Mouse (Mus musculus): ENCODE data around the gene Dnah7c.
"Not testable (repeated sequence)": the region's sequence is repeated elsewhere in the genome, so short reads cannot be mapped to it uniquely, and the experiment has no call there.

Dnah7c gene

GRCm38 (mm10) chr1:46725719-46726118, 300.3 kb downstream of the Dnah7c start:
- not testable (repeated sequence) for ATAC-seq (ENCODE audit: insufficient number of reproducible peaks, low FRiP score, low TSS enrichment)

GRCm38 (mm10) chr1:46729731-46730130, 304.3 kb downstream of the Dnah7c start:
- not testable (repeated sequence) for ATAC-seq (ENCODE audit: insufficient number of reproducible peaks, low FRiP score, low TSS enrichment)

- not testable (repeated sequence) for ATAC-seq (ENCODE audit: insufficient number of reproducible peaks, low FRiP score, low TSS enrichment)
Measured at GRCm38 (mm10) chr1:46733405-46734106, 308.2 kb downstream of the Dnah7c start.

- not testable (repeated sequence) for ATAC-seq (ENCODE audit: insufficient number of reproducible peaks, low FRiP score, low TSS enrichment)
Measured at GRCm38 (mm10) chr1:46734455-46734854, 309.1 kb downstream of the Dnah7c start.

GRCm38 (mm10) chr1:46764600-46764999, 339.2 kb downstream of the Dnah7c start:
- not testable (repeated sequence) for ATAC-seq (ENCODE audit: insufficient number of reproducible peaks, low FRiP score, low TSS enrichment)

- ATAC-seq (ENCODE audit: insufficient number of reproducible peaks, low FRiP score, low TSS enrichment): not testable (repeated sequence)
Measured at GRCm38 (mm10) chr1:46769318-46769717, 343.9 kb downstream of the Dnah7c start.

- ATAC-seq (ENCODE audit: insufficient number of reproducible peaks, low FRiP score, low TSS enrichment): not testable (repeated sequence)
Measured at GRCm38 (mm10) chr1:46770077-46770695, 344.8 kb downstream of the Dnah7c start.

GRCm38 (mm10) chr1:46782227-46782626, 356.8 kb downstream of the Dnah7c start:
- ATAC-seq (ENCODE audit: insufficient number of reproducible peaks, low FRiP score, low TSS enrichment): not testable (repeated sequence)

GRCm38 (mm10) chr1:46805074-46805473, 379.7 kb downstream of the Dnah7c start:
- no peak for ATAC-seq (ENCODE audit: insufficient number of reproducible peaks, low FRiP score, low TSS enrichment)

GRCm38 (mm10) chr1:46808630-46809029, 383.2 kb downstream of the Dnah7c start:
- ATAC-seq (ENCODE audit: insufficient number of reproducible peaks, low FRiP score, low TSS enrichment): not testable (repeated sequence)

GRCm38 (mm10) chr1:46817934-46818333, 392.5 kb downstream of the Dnah7c start:
- no peak for ATAC-seq (ENCODE audit: insufficient number of reproducible peaks, low FRiP score, low TSS enrichment)

- ATAC-seq (ENCODE audit: insufficient number of reproducible peaks, low FRiP score, low TSS enrichment): no peak
Measured at GRCm38 (mm10) chr1:46822256-46822972, 397.0 kb downstream of the Dnah7c start.

GRCm38 (mm10) chr1:46830066-46830843, 404.9 kb downstream of the Dnah7c start:
- ATAC-seq (ENCODE audit: insufficient number of reproducible peaks, low FRiP score, low TSS enrichment): no peak

GRCm38 (mm10) chr1:46831927-46832326, 406.5 kb downstream of the Dnah7c start:
- ATAC-seq (ENCODE audit: insufficient number of reproducible peaks, low FRiP score, low TSS enrichment): no peak

GRCm38 (mm10) chr1:46843406-46843805, 418.0 kb downstream of the Dnah7c start:
- ATAC-seq (ENCODE audit: insufficient number of reproducible peaks, low FRiP score, low TSS enrichment): no peak

- no peak for ATAC-seq (ENCODE audit: insufficient number of reproducible peaks, low FRiP score, low TSS enrichment)
Measured at GRCm38 (mm10) chr1:46844281-46844680, 418.9 kb downstream of the Dnah7c start.

GRCm38 (mm10) chr1:46845221-46845620, 419.8 kb downstream of the Dnah7c start:
- ATAC-seq (ENCODE audit: insufficient number of reproducible peaks, low FRiP score, low TSS enrichment): no peak

- ATAC-seq (ENCODE audit: insufficient number of reproducible peaks, low FRiP score, low TSS enrichment): peak; percentile 8; the same call in 1 of the 2 replicates
Measured at GRCm38 (mm10) chr1:46849758-46850157, 424.4 kb downstream of the Dnah7c start.

- no peak for ATAC-seq (ENCODE audit: insufficient number of reproducible peaks, low FRiP score, low TSS enrichment)
Measured at GRCm38 (mm10) chr1:46851586-46851985, 426.2 kb downstream of the Dnah7c start.

- no peak for ATAC-seq (ENCODE audit: insufficient number of reproducible peaks, low FRiP score, low TSS enrichment)
Measured at GRCm38 (mm10) chr1:46852216-46852599, 426.8 kb downstream of the Dnah7c start.
